Mouse (Mus musculus) kidney, embryonic 14.5 days (tissue): Measurements from ENCODE around the gene Tmigd3. TPM values are rescaled to one million over a fixed set of nuclear protein-coding genes. Genes with fewer than 3 reads are reported as not detected.
A peak's percentile ranks its signal among the peaks of the same experiment; 100 is the strongest.

Source experiments
- ATAC-seq: fragments of 200-750 bp; cut with Nextera tagmentation; 2 replicates; pipeline ENCODE4 v1.8.0; 2017; ENCODE audit warnings: moderate number of reproducible peaks, mild to moderate bottlenecking, moderate TSS enrichment, moderate library complexity; ENCODE audit not compliant: low FRiP score, low TSS enrichment
- H3K27ac ChIP-seq: fragments of 300-500 bp; sonication (generic); 2 replicates; pipeline ENCODE4 v1.5.1; 2014; ENCODE audit warnings: low read depth, mild to moderate bottlenecking, low read length, moderate library complexity, mixed read lengths
- H3K27me3 ChIP-seq: fragments of 300-500 bp; sonication (generic); 2 replicates; pipeline ENCODE4 v1.6.1; 2014; ENCODE audit warnings: mild to moderate bottlenecking, low read length; ENCODE audit not compliant: control insufficient read depth, insufficient read depth
- H3K36me3 ChIP-seq: fragments of 300-500 bp; sonication (generic); 2 replicates; pipeline ENCODE4 v1.6.1; 2014; ENCODE audit warnings: low read length, mixed read lengths; ENCODE audit not compliant: control insufficient read depth, insufficient read depth
- H3K4me1 ChIP-seq: fragments of 300-500 bp; sonication (generic); 2 replicates; pipeline ENCODE4 v1.6.1; 2014; ENCODE audit warnings: low read length, mixed read lengths; ENCODE audit not compliant: control insufficient read depth, insufficient read depth
- H3K4me2 ChIP-seq: fragments of 300-500 bp; sonication (generic); replicated peaks from 2 replicates; pipeline ENCODE4 v1.6.1; 2014; ENCODE audit warnings: low read depth, mild to moderate bottlenecking, low read length
- H3K4me3 ChIP-seq: fragments of 300-500 bp; sonication (generic); 2 replicates; pipeline ENCODE4 v1.5.1; 2014; ENCODE audit warnings: mild to moderate bottlenecking, low read length
- H3K9ac ChIP-seq: fragments of 300-500 bp; sonication (generic); 2 replicates; pipeline ENCODE4 v1.6.1; 2014; ENCODE audit warnings: low read depth, mild to moderate bottlenecking, low read length, moderate library complexity
- H3K9me3 ChIP-seq: fragments of 300-500 bp; sonication (generic); 2 replicates; pipeline ENCODE4 v1.6.1; 2016; ENCODE audit warnings: low read length; ENCODE audit not compliant: control insufficient read depth
- WGBS: fragments of 180-500 bp; shearing (Covaris S2); extraction: QIAGEN DNeasy Blood & Tissue Kit; methylation state at CpG from one replicate; pipeline ENCODE4 v1.1.7; 2014; 5-methylcytosine and 5-hydroxymethylcytosine counted together
- polyA plus RNA-seq: library from polyadenylated mRNA; unstranded; fragments of >200 nt; fragmentation: Nextera tagmentation; extraction: Ambion mirVana; gene quantifications from 2 replicates; pipeline ENCODE4 v1.2.1, GENCODE M21; 2014

Gene Tmigd3
- polyA plus RNA-seq, 1 experiment from 2014 or later, result 0.53 TPM

DNA sequence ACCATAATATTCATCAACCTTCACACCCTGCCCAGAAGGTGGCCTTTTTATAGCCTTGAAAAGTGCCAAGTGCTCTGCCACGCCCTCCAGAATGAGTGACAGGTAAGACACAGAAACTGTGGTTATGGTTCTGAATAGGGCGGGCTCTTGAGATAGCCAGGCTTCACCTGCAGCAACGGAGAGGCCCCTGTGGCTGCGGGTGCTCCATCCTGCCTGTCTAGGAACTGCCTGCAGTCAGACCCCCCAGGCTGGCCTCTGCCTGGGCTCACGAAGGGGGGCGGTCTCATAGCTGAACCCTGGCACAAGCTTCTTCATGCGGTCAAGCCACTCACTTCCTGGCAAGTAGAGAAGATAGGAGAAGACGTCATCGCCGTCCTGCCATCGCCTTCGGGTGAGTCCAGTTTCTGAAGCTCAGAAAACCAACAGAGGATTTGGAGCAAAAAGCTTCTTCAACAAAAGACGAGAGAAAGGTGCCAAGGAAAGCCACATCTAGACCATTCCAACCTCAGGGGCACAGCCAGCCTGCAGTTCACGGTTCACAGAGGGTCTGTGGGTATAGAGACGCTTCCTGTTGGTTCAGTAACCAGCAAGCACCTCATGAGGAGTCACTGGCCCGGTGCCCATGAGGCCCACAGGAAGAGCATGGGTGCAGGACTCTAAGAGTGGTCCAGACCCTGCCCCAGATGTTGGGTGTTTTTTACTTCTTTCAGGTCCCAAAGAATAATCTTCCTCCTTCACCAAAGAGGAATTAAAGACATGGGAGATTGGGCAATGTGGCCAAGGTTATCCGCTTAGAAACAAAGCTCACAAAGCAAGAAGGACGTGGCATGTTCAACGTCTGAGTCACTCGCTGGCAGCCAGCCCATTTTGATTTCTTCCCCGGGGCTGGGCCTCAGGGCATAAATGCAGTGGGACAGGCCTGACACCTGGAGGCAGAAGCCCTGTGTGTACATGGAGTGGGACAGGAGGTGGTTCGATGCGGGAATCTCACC lies 24.2 kb downstream of the Tmigd3 start:
- no peaks in the 10 kb centered on the region for H3K36me3 ChIP-seq
- no peak overlapping the region for H3K9ac ChIP-seq
- no peak overlapping the region; the same call in 1 of the 2 replicates for H3K27ac ChIP-seq
- peaks cover 16% of the 10 kb centered on the region; the same call in 1 of the 2 replicates for H3K4me1 ChIP-seq
- 75% methylated on average over 23 of the region's 23 CpGs for WGBS
- H3K4me2 ChIP-seq, result no peak overlapping the region
- H3K9me3 ChIP-seq, result no peaks in the 10 kb centered on the region
- H3K27me3 ChIP-seq, result no peaks in the 10 kb centered on the region
- ATAC-seq, result no peak
- no peak overlapping the region for H3K4me3 ChIP-seq

DNA sequence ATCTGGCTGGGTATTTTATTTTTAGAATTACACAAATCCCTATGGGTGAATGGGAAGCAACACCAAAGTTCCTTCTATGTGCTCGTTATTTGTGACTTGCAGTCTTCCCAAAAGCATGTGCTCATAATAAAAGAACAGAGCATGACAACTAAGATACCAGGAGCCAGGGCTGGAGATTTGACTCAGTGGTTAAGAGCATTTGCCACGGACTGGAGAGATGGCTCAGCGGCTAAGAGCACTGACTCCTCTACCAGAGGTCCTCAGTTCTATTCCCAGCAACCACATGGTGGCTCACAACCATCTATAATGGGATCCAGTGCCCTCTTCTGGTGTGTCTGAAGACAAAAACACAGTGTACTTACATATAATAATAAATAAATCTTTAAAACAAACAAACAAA lies 26.1 kb downstream of the Tmigd3 start:
- 88% methylated on average over 3 of the region's 3 CpGs for WGBS
- H3K4me2 ChIP-seq, result no peak overlapping the region
- H3K27me3 ChIP-seq, result no peaks in the 10 kb centered on the region
- H3K36me3 ChIP-seq, result no peaks in the 10 kb centered on the region
- peaks cover 10% of the 10 kb centered on the region; the same call in 1 of the 2 replicates for H3K4me1 ChIP-seq
- H3K4me3 ChIP-seq, result no peak overlapping the region
- no peak for ATAC-seq
- H3K27ac ChIP-seq, result no peak overlapping the region
- H3K9me3 ChIP-seq, result no peaks in the 10 kb centered on the region
- no peak overlapping the region for H3K9ac ChIP-seq

DNA sequence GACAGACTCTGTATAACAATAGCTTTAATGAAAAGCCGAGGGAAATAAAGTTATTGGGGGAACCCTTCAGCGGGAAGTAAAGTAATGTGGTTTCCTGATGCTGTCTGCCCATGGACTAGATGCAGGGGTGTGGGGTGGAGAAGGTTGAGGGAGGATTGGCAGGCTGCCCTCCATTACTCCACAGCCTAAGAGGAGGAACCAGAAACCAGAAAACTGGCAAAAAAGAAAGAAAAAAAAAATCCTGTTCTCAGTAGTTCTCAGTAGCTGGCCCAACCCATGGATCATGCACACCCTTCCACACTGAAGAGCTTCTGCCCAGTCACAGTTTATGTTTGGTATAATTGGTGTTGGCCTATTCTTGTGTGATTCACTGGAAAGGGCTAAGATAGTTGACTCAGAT lies 27.6 kb downstream of the Tmigd3 start:
- no peak overlapping the region for H3K4me3 ChIP-seq
- H3K27me3 ChIP-seq, result no peaks in the 10 kb centered on the region
- 81% methylated on average over 2 of the region's 2 CpGs for WGBS
- ATAC-seq, result no peak
- no peak overlapping the region for H3K27ac ChIP-seq
- no peaks in the 10 kb centered on the region for H3K36me3 ChIP-seq
- H3K9ac ChIP-seq, result no peak overlapping the region
- H3K4me1 ChIP-seq, result peaks cover 7% of the 10 kb centered on the region; the same call in 1 of the 2 replicates
- no peaks in the 10 kb centered on the region for H3K9me3 ChIP-seq
- no peak overlapping the region for H3K4me2 ChIP-seq

DNA sequence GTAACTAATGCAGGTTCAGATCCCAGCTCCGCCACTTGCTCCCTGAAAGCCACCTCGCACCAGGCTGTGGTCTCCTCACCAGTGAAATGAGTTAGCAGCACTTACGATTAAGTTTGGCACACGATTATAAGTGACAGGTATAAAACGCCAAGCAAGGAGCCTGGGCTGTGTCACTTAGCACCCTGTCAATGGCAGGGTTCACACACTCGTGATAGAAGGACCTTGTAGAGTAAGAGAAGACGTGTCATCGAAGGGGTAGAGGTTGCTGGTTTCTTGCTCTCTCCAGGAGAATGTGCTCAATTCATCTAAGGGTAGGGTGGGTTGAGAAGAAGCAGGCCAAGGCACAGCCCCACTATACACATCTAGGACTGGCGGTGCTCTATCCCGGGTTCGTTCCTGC lies 28.2 kb downstream of the Tmigd3 start:
- WGBS, result 93% methylated on average over 11 of the region's 11 CpGs
- Histone ChIP-seq H3K9me3 (no peaks in the 10 kb centered on the region), H3K4me3 (no peak overlapping the region), H3K4me2 (no peak overlapping the region), H3K4me1 (peaks cover 7% of the 10 kb centered on the region; the same call in 1 of the 2 replicates), H3K27ac (no peak overlapping the region), H3K9ac (no peak overlapping the region), H3K27me3 (no peaks in the 10 kb centered on the region), H3K36me3 (no peaks in the 10 kb centered on the region)
- ATAC-seq, result no peak

DNA sequence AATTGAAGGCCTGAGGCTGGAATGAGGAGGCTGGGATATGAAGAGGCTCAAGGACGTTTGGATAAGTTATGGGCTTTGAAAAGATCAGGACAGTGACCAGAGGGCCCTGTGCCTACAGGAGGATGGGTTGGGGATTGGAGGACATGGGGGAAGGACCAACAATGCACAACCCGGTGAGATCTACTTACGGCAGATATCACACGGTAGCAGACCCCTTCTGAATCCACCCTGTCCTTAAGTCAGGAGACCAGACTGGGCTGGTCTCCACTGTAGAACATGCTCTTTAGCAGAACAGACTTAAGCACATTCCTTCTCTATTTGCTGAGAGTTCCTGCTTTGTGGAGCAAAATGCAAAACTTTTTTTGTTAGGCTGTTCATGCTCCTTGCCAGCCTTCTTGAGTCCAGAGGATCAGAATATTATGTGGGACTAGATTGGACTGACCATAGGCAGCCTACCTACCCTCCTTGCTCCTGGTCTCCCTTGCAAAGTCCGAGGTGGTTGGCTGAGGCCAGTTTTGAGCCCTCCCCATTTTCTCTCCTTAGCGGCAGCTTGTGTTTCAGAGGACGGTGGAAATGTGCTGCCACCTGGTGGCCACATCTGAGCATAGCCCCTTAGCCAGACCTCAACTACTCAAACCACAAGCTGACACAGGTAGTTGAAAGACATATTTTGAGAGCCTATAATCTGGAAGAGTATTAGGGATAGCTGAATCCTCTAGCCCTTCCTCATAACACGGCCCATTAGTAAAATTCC lies 28.9 kb downstream of the Tmigd3 start:
- Histone ChIP-seq H3K27ac (no peak overlapping the region), H3K9ac (no peak overlapping the region), H3K9me3 (no peaks in the 10 kb centered on the region), H3K36me3 (no peaks in the 10 kb centered on the region), H3K27me3 (no peaks in the 10 kb centered on the region), H3K4me3 (no peak overlapping the region), H3K4me2 (no peak overlapping the region), H3K4me1 (peaks cover 2% of the 10 kb centered on the region; the same call in 1 of the 2 replicates)
- 42% methylated on average over 8 of the region's 8 CpGs for WGBS
- peak; percentile 89 for ATAC-seq

DNA sequence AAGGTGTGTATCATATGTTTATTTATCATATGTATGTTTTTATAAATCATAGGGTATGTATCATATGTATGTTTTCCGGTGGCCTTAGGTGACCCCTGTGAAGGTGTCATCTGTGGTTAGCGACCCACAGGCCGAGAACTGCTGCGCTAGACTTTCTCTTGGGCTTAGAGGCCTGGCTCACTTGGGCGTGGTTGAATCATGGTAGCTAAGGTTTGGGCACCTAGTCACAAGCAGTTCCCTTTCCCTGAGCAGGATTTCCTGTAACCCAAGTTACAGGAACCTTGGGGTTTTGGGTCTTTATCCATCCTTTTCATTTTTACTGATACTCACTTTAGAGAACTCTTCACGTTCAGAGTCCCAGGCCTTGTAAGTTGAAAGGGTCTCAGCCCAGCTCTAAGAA lies 29.6 kb downstream of the Tmigd3 start:
- Histone ChIP-seq H3K4me2 (no peak overlapping the region), H3K27me3 (no peaks in the 10 kb centered on the region), H3K4me3 (no peak overlapping the region), H3K36me3 (no peaks in the 10 kb centered on the region), H3K9me3 (no peaks in the 10 kb centered on the region), H3K9ac (no peak overlapping the region), H3K27ac (no peak overlapping the region), H3K4me1 (no peaks in the 10 kb centered on the region)
- ATAC-seq, result no peak
- WGBS, result 83% methylated on average over 6 of the region's 6 CpGs

DNA sequence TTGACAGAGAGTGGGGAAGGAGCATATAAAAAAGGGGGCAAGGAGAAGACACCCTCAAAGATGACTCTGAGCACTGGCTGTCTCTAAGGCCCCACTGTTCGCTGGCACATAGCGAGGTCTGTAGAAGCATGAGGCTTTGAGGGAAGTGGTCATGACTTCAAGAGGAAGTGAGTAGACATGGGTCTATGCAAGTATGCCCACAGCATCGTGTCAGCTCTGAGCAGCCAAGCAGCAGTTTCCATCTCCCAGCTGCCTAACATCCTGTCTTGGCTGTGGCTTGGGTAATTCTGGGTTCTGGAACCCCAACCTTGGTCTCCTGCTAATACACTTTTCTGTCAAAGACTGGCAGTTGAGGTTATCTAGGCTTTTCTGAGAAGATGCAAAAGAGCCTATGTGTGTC lies 30.0 kb downstream of the Tmigd3 start:
- no peak overlapping the region for H3K4me2 ChIP-seq
- no peaks in the 10 kb centered on the region for H3K27me3 ChIP-seq
- 84% methylated on average over 3 of the region's 3 CpGs for WGBS
- H3K27ac ChIP-seq, result no peak overlapping the region
- H3K4me3 ChIP-seq, result no peak overlapping the region
- H3K36me3 ChIP-seq, result no peaks in the 10 kb centered on the region
- no peak overlapping the region for H3K9ac ChIP-seq
- no peaks in the 10 kb centered on the region for H3K4me1 ChIP-seq
- H3K9me3 ChIP-seq, result no peaks in the 10 kb centered on the region
- ATAC-seq, result no peak

DNA sequence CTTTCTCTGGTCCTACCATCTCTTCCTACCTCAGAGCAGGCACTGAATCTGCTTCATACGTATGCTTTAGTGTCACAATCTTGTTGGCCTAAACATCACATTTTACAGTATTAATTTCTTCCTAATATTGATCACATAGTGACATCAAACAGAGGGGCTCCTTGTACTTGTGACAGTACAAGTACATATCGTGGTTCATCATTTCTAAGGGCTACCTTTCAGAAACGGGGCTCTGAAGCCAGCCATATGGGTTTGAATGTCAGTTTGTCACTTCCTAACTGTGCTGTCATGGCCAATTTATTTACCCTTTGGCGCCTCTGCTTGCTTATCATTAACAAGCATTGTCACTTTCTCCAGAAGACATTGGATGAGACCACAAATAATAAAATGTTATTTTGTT lies 30.8 kb downstream of the Tmigd3 start:
- Histone ChIP-seq H3K9me3 (no peaks in the 10 kb centered on the region), H3K36me3 (no peaks in the 10 kb centered on the region), H3K4me3 (no peak overlapping the region), H3K4me1 (no peaks in the 10 kb centered on the region), H3K27ac (no peak overlapping the region), H3K4me2 (no peak overlapping the region), H3K9ac (no peak overlapping the region), H3K27me3 (no peaks in the 10 kb centered on the region)
- ATAC-seq, result no peak
- 82% methylated on average over 4 of the region's 4 CpGs for WGBS

DNA sequence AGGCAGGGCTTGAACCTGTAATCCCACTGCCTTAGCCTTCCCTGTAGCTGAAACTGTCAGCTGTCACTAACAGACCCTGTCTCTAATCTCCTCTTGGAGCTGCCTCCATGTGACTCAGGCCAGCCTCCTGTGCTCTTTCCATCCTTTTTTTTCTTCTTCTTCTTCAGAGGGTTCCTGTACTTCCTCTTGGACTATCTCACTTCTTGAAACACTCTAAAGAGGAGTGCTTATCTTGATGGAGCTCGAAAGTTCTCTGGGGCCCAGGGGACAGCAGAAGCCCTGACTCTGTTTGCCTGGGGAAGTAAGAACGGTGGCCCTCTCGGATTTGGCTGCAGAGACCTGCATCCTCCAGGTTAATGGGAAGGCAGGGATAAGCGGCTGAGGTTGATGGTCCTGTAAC lies 33.5 kb downstream of the Tmigd3 start:
- no peaks in the 10 kb centered on the region for H3K27me3 ChIP-seq

More for the DNA sequence above, 33.5 kb downstream of the Tmigd3 start:
- Histone ChIP-seq H3K9me3 (no peaks in the 10 kb centered on the region), H3K9ac (no peak overlapping the region), H3K36me3 (no peaks in the 10 kb centered on the region), H3K4me2 (no peak overlapping the region), H3K27ac (no peak overlapping the region), H3K4me3 (no peak overlapping the region), H3K4me1 (no peaks in the 10 kb centered on the region)
- no peak for ATAC-seq
- WGBS, result 64% methylated on average over 4 of the region's 4 CpGs
